Mouse (Mus musculus): Measurements from ENCODE around the gene Lpcat3.

GRCm38 (mm10) chr6:124711824-124712782 is 49.3 kb downstream of the Lpcat3 start, which contains the start of the genes Emg1 and Phb2:
- no peak for TF ChIP-seq CTCF (conservative IDR thresholded peaks at IDR 0.05; ENCODE audit: insufficient read depth, insufficient read length, low read depth, low read length)
- peak; percentile 18 for TF ChIP-seq POLR2A (IDR thresholded peaks at IDR 0.05; ENCODE audit: low read depth, low read length)

Measured in kidney, adult 2 months (tissue).